Mouse (Mus musculus): ENCODE data around the gene Slc25a27.
A peak's percentile ranks its signal among the peaks of the same experiment; 100 is the strongest.

Gene Slc25a27

DNA sequence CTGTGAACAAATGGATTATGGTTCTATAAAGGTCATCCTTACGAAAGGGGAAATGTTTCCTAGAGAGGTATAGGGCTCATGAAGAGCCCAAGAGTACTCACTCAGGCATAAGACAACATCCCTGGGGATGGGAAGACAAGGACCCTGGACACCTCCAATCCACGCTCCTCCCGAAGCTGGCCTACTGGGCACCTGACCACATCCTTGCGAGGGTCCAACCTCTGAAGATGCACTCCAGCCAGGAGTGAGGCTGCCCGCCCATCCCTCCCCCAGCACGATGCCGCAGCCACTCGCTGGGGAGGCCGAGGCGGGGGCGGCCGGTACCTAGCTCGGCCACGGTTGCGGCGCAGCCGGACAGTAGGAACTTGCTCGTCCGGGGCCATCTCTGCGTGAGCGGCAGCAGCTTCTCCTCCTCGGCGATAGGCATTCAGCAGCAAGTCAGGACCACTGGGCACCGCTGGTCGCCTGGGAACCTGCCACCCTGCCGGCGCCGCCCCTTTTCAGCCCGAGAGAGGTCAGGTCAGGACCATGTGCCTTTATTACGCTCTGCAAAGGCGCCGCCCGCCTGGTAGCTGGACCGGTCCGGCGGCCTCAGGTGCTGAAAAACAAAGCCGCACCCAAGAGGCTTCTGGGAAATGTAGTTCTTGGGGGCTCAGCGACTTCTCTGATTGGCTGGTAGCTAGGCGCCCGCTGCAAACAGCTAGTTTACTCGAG lies at the start of gene Slc25a27:
Gene Slc25a27 (minus strand): TSS at position 639 of the 714 bp plus-strand sequence.
- DNase-seq (ENCODE audit: low read depth, low spot score): peak; percentile 93

DNA sequence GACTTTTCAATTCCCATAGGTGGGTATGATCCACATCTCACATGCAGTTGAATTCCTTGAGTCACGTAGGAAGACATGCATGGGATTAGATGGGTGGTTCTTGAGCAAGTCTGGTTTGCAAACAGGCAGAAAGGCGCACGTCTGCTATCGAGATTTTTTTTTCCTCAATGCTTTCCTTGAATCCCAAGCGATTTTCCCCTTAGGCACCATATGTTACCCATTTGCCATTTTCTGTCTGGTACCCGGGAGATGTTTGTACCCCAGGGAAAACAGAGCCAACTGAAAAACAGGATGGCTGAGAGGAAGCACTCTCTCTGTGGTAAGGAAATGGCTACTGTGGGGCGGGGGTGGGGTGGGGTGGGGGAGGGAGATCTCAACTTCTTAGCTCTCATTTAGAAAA lies 49.6 kb upstream of the Slc25a27 start:
- DNase-seq (ENCODE audit: low read depth, low spot score): no peak

DNA sequence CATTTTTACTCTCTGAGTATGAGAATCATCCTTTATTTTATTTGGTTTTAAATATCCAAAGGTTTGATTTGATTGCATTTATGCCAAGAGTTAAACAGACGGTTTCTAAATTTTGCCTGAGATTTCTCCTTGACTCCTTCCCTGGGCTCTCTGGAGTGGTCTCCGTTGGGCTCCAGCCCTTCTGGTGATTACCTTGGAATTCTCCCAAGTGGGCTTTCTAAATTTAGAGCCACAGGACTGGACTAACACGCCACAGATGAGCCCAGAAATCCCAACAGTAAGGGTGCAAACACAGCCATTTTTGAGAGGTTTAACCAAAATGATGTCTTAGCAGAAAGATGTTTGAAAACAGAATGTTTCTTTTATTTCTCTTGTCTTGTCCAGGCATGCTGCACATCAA lies 47.2 kb upstream of the Slc25a27 start:
- no peak for DNase-seq (ENCODE audit: low read depth, low spot score)

DNA sequence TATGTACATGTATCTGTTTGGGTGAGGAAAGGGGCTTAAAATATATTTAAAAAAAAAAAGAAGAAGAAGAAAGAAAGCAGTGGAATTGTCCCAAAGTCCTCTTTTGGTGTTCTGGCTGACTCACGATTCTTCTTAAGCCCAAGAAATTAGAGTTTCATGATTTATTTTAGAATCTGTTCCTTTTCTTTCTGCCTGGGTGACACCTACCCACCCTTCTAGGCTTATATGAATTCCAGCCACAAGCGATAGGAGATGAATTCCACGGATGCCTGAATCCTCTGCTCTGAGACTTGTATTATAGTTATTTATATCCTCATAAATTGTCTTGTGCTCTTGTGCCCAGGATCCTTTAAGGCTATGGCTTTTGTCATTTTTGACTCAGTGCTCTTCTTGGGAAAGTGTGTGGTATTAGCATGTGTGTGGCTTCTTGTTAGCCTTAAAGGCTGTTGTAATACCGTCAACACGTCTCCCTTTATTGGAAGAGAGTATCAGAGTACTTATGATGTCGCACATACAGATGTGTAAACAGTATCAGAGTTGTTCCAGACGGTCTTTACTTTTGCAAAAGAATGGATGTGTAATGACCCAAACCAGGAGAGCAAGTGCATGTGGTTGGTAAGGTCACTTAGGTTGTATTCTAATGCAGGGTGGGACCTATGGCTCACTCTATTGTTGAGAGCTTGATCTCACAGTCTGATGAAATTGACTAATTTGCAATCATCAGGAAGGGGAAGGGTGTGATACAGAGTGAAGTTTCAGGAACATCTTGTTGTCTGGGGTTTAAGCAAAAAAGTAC lies 44.7 kb upstream of the Slc25a27 start:
- DNase-seq (ENCODE audit: low read depth, low spot score): no peak

DNA sequence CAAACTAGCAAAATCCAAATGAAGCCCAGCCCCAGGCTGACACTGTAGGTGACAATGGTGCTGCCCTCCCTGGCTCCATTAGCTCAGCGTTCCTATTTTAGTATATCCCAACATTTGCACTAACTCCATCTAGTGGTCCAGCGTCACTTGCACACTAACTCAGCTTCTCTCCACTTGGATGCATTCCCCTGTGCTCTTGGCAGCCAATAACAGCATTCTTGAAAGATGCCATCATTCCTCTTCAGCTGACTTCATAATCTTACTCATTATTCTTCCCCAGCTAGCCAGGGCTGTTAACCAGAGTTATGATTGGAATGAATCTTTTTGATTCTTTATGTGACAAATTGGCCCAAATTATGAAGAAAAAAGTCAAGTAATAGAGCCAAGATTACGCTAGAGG lies 40.2 kb upstream of the Slc25a27 start:
- DNase-seq (ENCODE audit: low read depth, low spot score): no peak

DNA sequence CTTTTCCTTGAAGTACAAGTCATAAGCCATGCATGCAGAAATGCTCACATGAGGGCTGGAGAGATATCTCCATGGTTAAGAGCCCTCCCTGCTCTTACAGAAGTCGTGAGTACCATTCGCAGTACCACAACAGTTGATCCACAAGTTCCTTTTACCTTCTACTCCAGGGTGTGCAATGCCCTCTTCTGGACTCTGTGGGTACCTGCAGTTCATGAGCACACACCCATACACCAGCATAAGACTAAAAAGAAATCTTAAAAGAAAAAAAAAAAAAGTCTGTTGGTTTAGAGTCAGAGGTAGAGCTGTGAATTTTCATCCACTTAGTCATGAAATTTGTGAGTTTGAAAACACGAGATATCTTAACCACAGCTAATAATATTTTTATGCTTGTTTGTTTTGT lies 39.7 kb upstream of the Slc25a27 start:
- DNase-seq (ENCODE audit: low read depth, low spot score): no peak

DNA sequence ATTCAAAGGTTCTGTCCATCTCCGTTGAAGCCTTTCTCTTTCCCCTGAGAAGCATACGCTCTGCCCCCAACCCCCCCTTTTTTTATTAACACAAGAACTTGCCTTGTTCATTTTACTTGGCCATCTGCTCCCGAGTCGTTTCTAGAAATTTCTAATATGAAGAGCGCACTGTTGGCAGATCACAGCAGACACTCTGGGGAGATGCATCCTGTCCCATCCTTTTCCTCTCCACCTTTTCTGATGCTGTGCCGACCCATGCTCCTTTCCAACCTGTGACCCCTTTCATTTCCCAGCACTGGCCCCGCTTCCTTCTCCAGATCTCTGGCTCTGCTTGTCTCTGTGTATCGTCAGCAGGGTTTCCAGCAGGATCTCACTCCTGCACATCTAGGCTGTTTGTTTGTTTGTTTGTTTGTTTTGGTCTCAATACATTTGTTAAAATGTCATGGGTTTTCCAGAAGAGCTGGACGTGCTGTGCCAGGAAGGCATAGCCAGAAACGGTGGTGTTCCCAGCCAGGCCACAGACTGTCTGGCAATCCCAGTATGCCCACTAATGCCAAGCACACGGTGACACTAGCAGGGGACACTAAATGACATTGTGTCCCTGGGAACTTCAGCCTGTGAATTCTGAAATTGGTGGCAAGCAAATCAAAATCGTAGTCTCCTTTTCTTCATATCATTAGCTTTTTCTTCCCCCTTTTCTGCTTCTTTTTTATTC lies 37.4 kb upstream of the Slc25a27 start:
- DNase-seq (ENCODE audit: low read depth, low spot score): no peak

DNA sequence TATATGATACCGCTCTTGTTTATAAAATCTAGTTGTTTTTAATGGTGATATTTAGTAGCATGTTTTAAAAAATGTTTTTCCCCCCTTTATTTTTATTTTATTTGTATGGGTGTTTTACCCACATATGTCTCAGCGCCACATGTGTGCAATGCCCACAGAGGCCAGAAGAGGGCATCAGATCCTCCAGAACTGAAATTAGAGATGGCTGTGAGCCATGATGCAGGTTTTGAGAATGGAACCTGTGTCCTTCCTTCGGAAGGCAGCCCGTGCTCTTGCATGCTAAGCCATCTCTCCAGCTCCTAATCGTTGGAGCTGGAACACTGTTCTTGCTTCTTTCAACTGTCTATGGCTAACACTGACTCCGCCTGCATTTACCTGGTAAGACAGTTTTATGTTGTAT lies 34.0 kb upstream of the Slc25a27 start:
- DNase-seq (ENCODE audit: low read depth, low spot score): peak; percentile 53

DNA sequence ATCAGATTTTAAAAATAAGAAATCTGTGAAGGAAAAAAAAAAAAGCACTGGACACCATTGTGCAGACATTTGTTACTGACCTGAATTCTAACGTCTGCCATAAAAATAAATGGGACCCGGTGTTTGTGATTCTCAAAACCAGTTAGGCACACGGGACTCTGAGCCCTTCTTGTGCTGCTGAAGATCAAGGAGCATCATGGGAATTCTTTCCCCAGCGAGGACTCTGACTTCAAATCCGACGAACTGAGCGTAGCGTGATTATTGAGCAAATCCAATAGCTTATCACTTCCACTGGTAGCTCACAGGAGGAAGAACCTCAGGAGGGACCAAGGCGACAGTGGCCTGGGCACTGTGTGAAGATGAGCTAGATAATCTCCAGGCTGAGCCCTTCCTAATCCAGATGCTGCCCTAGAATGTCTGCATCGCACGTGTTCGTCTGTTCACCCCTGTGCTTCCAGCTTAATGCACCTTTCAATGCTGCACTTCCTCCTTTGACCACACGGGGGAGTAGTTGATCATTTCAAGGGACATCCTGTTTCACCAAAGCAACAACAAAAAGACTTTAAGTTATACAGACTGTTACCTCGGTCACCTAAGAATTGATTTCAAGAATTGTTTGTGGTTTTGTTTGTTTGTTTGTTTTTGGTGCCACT lies 32.1 kb upstream of the Slc25a27 start:
- DNase-seq (ENCODE audit: low read depth, low spot score): peak; percentile 79

DNA sequence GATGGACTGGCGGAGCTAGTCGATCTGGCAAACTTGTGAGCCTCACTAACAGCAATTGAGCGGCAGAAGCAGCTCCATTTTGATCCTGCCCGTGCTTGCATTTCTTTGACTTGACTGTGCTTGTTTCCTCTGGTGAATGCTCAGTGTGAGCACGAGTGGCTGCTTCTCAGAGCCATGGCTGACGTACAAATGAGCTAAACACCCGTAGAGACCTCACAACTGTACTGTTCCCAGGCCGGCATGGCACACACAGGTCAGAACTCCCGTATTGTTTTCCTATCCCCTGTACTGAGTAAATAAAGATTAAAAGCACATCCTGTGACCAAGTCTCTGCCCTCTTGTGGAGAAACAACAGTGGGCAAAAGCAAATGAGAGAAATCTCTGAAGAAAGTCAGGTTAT lies 22.6 kb upstream of the Slc25a27 start:
- DNase-seq (ENCODE audit: low read depth, low spot score): no peak

DNA sequence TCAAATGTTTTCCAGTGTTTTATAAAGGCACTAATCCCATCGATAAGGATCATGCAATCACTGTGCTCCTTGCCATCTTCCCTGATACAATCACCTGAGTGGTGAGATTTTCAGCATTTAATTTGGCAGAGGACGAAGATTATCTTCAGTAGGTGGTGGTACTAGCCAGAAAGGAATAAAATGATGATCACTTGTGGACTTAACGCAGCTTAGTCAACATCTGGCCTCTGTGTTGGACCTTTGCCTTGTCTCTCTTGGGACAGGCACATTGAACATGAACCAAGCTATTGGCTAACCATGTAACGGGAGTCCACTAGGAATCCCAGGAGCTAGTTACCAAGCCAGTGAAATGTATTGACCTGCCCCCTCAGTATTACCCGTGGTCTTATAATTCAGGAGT lies 17.6 kb upstream of the Slc25a27 start:
- no peak for DNase-seq (ENCODE audit: low read depth, low spot score)

DNA sequence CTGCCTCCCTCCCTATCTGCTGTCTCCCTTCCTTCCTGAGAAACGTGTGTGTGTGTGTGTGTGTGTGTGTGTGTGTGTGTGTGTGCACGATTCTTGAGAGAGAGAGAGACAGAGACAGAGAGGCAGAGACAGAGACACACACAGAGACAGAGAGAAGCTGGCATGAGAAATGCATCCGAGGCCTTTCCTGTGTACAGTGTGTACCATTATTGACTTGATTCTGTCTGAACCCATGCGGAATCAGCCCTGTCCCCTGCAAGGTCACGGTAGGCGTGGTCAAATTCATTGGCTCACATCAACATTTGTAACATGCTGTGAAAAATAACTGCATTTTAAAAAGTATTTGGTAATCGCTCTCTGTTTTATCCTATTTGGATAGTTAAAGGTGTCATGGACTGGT lies 17.1 kb upstream of the Slc25a27 start:
- no peak for DNase-seq (ENCODE audit: low read depth, low spot score)

DNA sequence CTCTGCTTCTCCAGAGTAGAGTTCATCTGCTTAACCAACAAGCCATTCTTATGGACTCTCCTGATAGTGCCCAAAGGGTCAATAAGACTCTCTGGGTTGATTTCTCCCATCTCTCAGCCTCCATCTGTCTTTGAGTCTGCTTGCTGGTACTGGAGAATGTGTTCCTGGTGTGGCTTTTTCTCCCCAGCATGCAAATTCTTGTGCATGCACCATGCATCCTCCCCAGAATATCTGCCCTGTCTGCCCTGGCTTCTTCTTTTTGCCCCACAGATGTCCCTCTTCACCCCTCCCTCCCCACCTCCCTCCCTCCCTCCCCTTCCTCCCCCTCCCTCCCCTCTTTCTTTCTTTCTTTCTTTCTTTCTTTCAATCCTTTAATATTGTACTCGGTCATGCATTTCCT lies 10.3 kb upstream of the Slc25a27 start:
- no peak for DNase-seq (ENCODE audit: low read depth, low spot score)

DNA sequence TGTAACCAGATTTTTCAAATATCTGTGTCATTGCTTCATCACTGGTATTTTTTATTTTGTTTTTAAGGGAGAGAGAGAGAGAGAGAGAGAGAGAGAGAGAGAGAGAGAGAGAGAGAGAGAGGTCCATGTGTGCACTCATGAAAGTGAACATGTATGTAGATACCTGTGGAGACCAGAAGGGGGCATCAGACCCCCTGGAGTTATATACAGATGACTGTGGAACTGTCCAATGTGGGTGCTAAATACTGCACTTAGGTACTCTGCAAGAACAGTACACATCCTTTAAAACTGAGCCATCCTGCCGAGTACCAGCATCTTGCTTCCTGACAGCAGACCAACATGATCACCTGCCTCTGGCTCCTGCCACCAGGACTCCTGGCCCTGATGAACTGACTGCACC lies 9.2 kb upstream of the Slc25a27 start:
- DNase-seq (ENCODE audit: low read depth, low spot score): no peak

DNA sequence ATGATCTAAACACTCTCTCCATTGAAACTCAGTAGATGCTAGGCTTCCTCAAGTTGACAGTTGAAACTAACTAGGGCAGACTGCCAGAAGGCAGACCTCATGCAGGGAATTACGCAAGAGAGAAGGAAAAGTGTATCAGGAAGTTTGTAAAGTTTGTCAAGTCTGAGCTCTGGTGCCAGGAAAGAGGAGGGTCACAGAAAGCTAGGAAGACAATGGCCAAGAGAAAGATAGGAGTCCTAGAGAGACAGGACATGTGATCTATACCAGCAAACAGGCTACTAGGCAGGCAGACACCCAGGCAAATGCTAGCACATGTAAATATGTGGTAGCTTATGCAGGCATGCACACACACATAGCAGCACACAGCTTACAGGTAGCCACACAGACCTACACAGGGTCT lies 8.2 kb upstream of the Slc25a27 start:
- DNase-seq (ENCODE audit: low read depth, low spot score): no peak

DNA sequence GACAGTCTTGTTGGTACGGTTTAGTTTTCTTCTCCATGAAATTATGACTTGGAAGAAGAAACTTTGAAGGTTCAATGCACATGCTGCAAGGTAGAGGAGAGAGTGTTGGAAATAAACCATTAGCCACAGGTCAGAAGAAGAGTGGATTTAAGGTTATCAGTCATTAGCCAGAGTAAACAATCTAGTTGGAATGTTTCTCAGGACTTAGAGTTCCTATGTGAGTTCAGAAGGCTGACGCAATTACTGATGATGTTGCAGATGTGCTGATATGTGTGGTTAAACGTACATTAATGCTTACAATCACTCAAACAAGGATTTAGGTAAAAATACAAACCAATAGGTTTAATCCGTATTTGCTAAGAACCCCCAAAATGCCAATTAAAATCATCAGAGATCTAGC lies 4.9 kb upstream of the Slc25a27 start:
- no peak for DNase-seq (ENCODE audit: low read depth, low spot score)

DNA sequence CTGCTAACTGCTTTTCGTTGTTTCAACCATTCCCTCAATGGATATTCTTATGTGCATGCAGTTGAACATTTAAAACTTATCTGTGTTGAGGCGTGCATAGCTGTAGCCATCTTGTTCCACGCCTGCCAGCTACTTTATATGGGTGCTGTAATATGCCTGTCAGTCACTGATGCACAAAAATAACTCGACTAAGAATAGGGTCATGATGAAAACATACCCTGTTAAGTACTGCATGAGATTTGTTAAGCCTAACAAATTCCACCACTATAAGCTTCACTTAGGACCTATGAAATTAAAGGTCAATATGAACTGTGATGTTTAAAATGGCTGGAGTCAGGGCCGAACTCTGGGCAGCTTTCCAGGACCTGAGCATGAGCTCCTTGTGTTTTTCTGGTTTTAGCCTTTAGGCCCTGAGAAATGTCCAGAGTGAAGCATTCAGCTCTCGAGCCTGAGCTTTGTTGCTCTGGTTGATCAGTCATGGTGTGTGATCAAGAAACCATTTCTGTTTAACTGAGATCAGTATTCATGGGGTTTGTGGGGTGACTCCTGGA lies 2.2 kb upstream of the Slc25a27 start:
- DNase-seq (ENCODE audit: low read depth, low spot score): no peak

DNA sequence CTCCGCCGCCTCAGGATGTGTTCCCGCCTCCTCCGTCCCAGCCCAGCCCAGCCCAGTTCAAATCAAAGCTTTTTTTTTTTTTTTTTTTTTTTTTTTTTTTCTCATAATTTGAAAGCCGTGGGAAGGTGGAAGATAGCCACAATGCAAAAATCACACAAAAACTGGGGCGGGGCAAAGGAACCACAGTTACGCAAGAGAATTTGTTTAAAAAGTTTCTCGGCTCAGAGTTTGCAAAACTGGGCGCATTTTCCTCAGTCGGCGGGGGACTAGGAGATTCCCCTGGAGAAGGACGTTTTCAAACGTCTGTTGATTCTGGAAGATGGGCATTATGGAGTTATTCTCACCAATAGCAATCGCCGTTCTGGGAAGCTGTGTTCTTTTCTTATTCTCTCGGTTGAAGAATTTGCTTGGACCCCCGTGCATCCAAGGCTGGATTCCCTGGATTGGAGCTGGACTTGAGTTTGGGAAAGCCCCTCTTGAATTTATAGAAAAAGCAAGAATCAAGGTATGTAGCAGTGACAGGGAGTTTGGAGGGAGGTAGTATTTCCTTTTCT lies 353 bp upstream of the Slc25a27 start, which contains the start of gene Cyp39a1:
Gene Cyp39a1 (plus strand): TSS at position 136 of the 554 bp plus-strand sequence.
- DNase-seq (ENCODE audit: low read depth, low spot score): no peak

DNA sequence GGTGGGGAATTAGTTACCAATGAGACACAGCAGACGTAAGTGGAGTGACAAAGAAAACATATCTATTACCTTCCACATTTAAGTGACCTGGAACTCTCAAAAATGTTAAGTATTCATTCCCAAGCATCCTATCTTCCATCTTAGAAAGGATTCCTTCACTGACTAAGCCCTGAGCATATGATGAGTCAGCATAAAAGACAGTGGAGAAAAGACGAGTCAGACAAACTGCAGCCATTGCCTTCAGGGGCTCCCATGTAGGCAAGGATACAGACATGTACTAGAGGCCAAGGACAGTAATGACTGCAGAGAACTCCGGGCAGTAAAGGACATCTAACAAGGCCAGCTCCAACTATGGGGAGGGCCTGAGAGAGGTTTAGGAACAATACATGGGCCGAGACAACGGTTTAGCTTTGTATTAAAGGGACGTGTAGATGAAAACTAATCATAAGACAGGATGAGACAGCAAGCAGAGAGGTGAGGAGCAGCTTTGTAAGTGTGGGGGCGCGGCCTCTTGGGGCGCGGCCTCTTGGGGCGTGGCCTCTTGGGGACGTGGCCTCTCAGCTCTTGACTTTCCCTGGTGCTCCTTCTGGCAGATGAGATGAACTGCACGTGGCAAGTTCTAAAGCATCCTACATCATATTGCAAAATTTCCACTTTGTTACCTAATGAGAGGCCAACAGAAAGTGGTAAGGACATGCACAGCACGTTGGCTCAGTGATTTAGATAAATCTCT lies 15.5 kb downstream of the Slc25a27 start:
- no peak for DNase-seq (ENCODE audit: low read depth, low spot score)

DNA sequence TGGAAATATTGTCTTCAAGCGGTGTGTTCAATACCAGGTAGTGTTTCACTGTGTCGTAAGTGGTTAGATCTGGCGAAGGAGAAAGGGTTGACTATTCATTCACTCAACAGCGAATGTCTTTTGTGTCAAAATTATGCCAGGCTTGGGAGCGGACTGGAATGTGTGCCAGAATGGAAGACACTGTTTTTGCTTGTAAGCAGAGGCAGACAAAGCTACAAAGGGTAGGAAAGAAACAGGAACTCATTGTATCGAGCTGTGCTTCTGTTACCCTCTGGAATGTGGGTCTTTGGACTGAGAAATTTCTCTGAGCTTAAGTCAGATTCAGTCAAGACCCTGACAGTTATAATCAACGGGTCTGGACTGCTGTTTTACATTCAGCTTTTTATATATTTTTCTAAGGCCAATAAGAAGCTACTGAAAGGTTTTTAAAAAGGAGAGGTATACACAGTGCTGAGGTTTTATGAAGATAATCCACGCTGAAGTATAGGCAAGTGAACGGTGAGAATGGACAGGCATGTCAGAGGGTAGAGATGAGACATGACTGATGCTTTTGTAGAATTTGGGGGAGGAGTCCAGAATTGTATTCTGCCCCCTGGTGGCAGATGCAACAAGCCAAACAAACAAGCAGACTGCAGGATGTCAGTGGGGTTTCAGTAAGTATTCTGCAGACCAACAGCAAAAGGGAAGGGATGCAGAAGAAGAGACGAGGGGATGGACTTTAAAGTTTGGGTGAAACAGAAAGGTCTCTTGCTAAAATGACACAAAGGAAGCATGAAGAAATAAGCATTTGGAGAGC lies 17.2 kb downstream of the Slc25a27 start:
- DNase-seq (ENCODE audit: low read depth, low spot score): peak; percentile 25
